Mouse (Mus musculus) embryo, embryonic 9.5 days (tissue): Measurements from ENCODE around the gene Mif4gd.

ENCODE experiments used
- DNase-seq: peaks from one replicate; pipeline ENCODE4 v3.0.0-alpha.2; 2017; ENCODE audit errors: extremely low spot score

Gene Mif4gd

GRCm38 (mm10) chr11:115613138-115613945 is 573 bp upstream of the Mif4gd start:
- no peak for DNase-seq

GRCm38 (mm10) chr11:115612059-115612409 is 735 bp downstream of the Mif4gd start:
- DNase-seq: no peak

- no peak for DNase-seq
Observed at GRCm38 (mm10) chr11:115611173-115611572, 1.6 kb downstream of the Mif4gd start.

GRCm38 (mm10) chr11:115609576-115609975 is 3.2 kb downstream of the Mif4gd start:
- DNase-seq: no peak

- no peak for DNase-seq
Observed at GRCm38 (mm10) chr11:115608421-115609399, 4.1 kb downstream of the Mif4gd start.

- no peak for DNase-seq
Observed at GRCm38 (mm10) chr11:115606733-115607132, 6.0 kb downstream of the Mif4gd start.

- DNase-seq: no peak
Observed at GRCm38 (mm10) chr11:115604304-115604696, 8.5 kb downstream of the Mif4gd start.

- peak; percentile 89 for DNase-seq
Observed at GRCm38 (mm10) chr11:115603476-115604303, 9.1 kb downstream of the Mif4gd start, which contains the start of the genes Mrps7 and Gga3. Gene Mrps7, plus strand, starts transcription at chr11:115603925. Gene Gga3, minus strand, starts transcription at chr11:115604051.

- DNase-seq: no peak
Observed at GRCm38 (mm10) chr11:115603128-115603475, 9.7 kb downstream of the Mif4gd start.

- no peak for DNase-seq
Observed at GRCm38 (mm10) chr11:115601174-115601573, 11.6 kb downstream of the Mif4gd start.

- DNase-seq: no peak
Observed at GRCm38 (mm10) chr11:115600743-115601142, 12.0 kb downstream of the Mif4gd start.

- DNase-seq: no peak
Observed at GRCm38 (mm10) chr11:115599722-115600121, 13.0 kb downstream of the Mif4gd start.

- DNase-seq: no peak
Observed at GRCm38 (mm10) chr11:115598309-115598708, 14.5 kb downstream of the Mif4gd start.

GRCm38 (mm10) chr11:115595209-115595608 is 17.6 kb downstream of the Mif4gd start:
- no peak for DNase-seq

GRCm38 (mm10) chr11:115590526-115591075 is 22.2 kb downstream of the Mif4gd start:
- DNase-seq: no peak

- DNase-seq: no peak
Observed at GRCm38 (mm10) chr11:115587984-115588383, 24.8 kb downstream of the Mif4gd start.

- DNase-seq: no peak
Observed at GRCm38 (mm10) chr11:115586403-115586802, 26.4 kb downstream of the Mif4gd start.

GRCm38 (mm10) chr11:115585573-115586100 is 27.1 kb downstream of the Mif4gd start:
- no peak for DNase-seq

GRCm38 (mm10) chr11:115584376-115585073 is 28.2 kb downstream of the Mif4gd start:
- no peak for DNase-seq

- no peak for DNase-seq
Observed at GRCm38 (mm10) chr11:115582913-115583606, 29.7 kb downstream of the Mif4gd start.
